Mouse (Mus musculus) hindbrain, embryonic 13.5 days (tissue): Measurements from ENCODE around the gene Irak3. TPM values are rescaled to one million over a fixed set of nuclear protein-coding genes. Genes with fewer than 3 reads are reported as not detected.

Source experiments
- ATAC-seq: fragments of 200-750 bp; cut with Nextera tagmentation; 2 replicates; pipeline ENCODE4 v1.8.0; 2017; ENCODE audit warnings: moderate TSS enrichment; ENCODE audit not compliant: low FRiP score
- H3K27ac ChIP-seq: fragments of 300-500 bp; sonication (generic); 2 replicates; pipeline ENCODE4 v1.5.1; 2015; ENCODE audit warnings: inconsistent platforms, mild to moderate bottlenecking, moderate library complexity
- H3K27me3 ChIP-seq: fragments of 300-500 bp; sonication (generic); 2 replicates; pipeline ENCODE4 v1.6.1; 2015; ENCODE audit warnings: mild to moderate bottlenecking, inconsistent platforms
- H3K36me3 ChIP-seq: fragments of 300-500 bp; sonication (generic); 2 replicates; pipeline ENCODE4 v1.6.1; 2015; ENCODE audit warnings: mild to moderate bottlenecking, inconsistent platforms
- H3K4me1 ChIP-seq: fragments of 300-500 bp; sonication (generic); replicated peaks from 2 replicates; pipeline ENCODE4 v1.6.1; 2015; ENCODE audit warnings: inconsistent platforms
- H3K4me2 ChIP-seq: fragments of 300-500 bp; sonication (generic); 2 replicates; pipeline ENCODE4 v1.6.1; 2015; ENCODE audit warnings: inconsistent platforms, mild to moderate bottlenecking, moderate library complexity
- H3K4me3 ChIP-seq: fragments of 300-500 bp; sonication (generic); 2 replicates; pipeline ENCODE4 v1.5.1; 2015; ENCODE audit warnings: mild to moderate bottlenecking, inconsistent platforms
- H3K9ac ChIP-seq: fragments of 300-500 bp; sonication (generic); 2 replicates; pipeline ENCODE4 v1.6.1; 2015; ENCODE audit warnings: mild to moderate bottlenecking, inconsistent platforms
- H3K9me3 ChIP-seq: fragments of 300-500 bp; sonication (generic); 2 replicates; pipeline ENCODE4 v1.6.1; 2016; ENCODE audit warnings: inconsistent platforms
- WGBS: fragments of 180-500 bp; shearing (Covaris S2); methylation state at CpG from one replicate; pipeline ENCODE4 v1.1.7; 2015; 5-methylcytosine and 5-hydroxymethylcytosine counted together
- polyA plus RNA-seq: library from polyadenylated mRNA; unstranded; fragments of >200 nt; fragmentation: Nextera tagmentation; extraction: Ambion mirVana; gene quantifications from 2 replicates; pipeline ENCODE4 v1.2.1, GENCODE M21; 2015

Gene Irak3
- polyA plus RNA-seq, 1 experiment from 2014 or later, result 0.36 TPM

GRCm38 (mm10) chr10:120112507-120113396, 89.2 kb downstream of the Irak3 start, which contains the start of gene Helb:
Helb (minus strand) TSS chr10:120112987.
- H3K27ac ChIP-seq, result peak within 1 kb of the TSS; percentile 60
- peak within 1 kb of the TSS; percentile 72 for H3K9ac ChIP-seq
- H3K4me1 ChIP-seq, result peaks cover 7% of the 10 kb centered on the region; the same call in 1 of the 2 replicates
- WGBS, result under 1% methylated on average over 55 of the region's 55 CpGs
- peak; percentile 99 for ATAC-seq
- H3K4me3 ChIP-seq, result peak within 1 kb of the TSS; percentile 60
- peak within 1 kb of the TSS; percentile 68 for H3K4me2 ChIP-seq
- H3K9me3 ChIP-seq, result no peaks in the 10 kb centered on the region
- no peaks in the 10 kb centered on the region for H3K36me3 ChIP-seq
- peaks cover 4% of the 10 kb centered on the region; the same call in 1 of the 2 replicates for H3K27me3 ChIP-seq

DNA sequence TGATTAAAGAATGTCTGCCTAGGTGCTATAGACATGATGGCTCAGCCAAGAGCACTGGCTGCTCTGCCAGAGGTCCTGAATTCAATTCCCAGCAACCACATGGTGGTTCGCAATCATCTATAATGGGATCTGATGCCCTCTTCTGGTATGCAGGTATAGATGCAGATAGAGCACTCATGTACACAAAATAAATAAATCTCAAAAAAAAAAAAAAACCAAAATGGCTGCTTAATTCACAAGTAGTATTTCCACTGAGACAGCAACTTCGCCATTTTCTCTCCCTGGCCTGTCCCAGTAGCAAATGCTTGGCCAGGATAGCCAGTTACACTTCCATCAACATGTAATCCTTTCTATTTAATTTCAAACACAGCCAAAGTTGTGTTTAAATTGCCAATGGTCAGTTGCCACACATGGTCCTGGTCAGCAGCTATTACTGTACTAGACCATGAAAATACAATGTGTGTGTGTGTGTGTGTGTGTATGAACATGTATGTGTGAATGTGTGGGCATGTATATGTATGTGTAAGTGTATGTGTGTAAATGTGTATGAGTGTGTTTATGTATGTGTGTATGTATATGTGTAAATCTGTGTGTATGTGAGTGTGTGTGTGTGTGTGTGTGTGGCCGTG, 90.1 kb downstream of the Irak3 start:
- whole genome bisulfite sequencing, result 80% methylated on average over 3 of the region's 3 CpGs
- Histone ChIP-seq H3K9me3 (no peaks in the 10 kb centered on the region), H3K27ac (no peak overlapping the region), H3K4me1 (peaks cover 7% of the 10 kb centered on the region; the same call in 1 of the 2 replicates), H3K36me3 (no peaks in the 10 kb centered on the region), H3K4me3 (peak overlapping the region; percentile 60), H3K27me3 (peaks cover 4% of the 10 kb centered on the region; the same call in 1 of the 2 replicates), H3K9ac (peak overlapping the region; percentile 72), H3K4me2 (peak overlapping the region; percentile 68)
- no peak for ATAC-seq

GRCm38 (mm10) chr10:120100806-120101205, 101.1 kb downstream of the Irak3 start:
- no peak overlapping the region for H3K27ac ChIP-seq
- WGBS, result 97% methylated on average over 1 of the region's 1 CpGs
- H3K27me3 ChIP-seq, result no peaks in the 10 kb centered on the region
- H3K9me3 ChIP-seq, result no peaks in the 10 kb centered on the region
- H3K9ac ChIP-seq, result no peak overlapping the region
- H3K36me3 ChIP-seq, result peaks cover 18% of the 10 kb centered on the region
- H3K4me3 ChIP-seq, result no peak overlapping the region
- ATAC-seq, result no peak
- no peak overlapping the region for H3K4me2 ChIP-seq
- no peaks in the 10 kb centered on the region for H3K4me1 ChIP-seq

DNA sequence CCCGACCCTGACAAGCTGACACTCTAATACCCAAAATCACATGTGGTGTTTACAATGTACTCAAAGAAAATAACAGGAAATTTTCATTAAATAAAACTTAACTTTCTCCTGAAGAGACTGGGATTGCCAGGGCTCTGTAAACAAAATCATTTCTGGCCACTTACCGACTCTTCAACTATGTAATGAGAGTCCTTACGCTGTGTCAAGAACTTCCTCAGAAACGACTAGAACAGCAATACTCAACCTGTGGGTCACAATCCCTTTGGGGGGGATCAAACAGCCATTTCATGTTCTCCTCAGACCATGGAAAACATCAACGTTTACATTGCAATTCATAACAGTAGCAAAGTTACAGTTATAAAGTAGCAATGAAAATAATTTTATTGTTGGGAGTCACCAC, 104.4 kb downstream of the Irak3 start:
- Histone ChIP-seq H3K4me2 (no peak overlapping the region), H3K27ac (no peak overlapping the region), H3K9ac (no peak overlapping the region), H3K4me1 (no peaks in the 10 kb centered on the region), H3K27me3 (no peaks in the 10 kb centered on the region), H3K9me3 (no peaks in the 10 kb centered on the region), H3K4me3 (no peak overlapping the region), H3K36me3 (peaks cover 24% of the 10 kb centered on the region)
- 89% methylated on average over 5 of the region's 5 CpGs for WGBS
- no peak for ATAC-seq

GRCm38 (mm10) chr10:120095716-120096115, 106.2 kb downstream of the Irak3 start:
- Histone ChIP-seq H3K36me3 (peaks cover 33% of the 10 kb centered on the region), H3K27me3 (no peaks in the 10 kb centered on the region), H3K4me3 (no peak overlapping the region), H3K9me3 (no peaks in the 10 kb centered on the region), H3K9ac (no peak overlapping the region), H3K4me1 (no peaks in the 10 kb centered on the region), H3K27ac (no peak overlapping the region), H3K4me2 (no peak overlapping the region)
- no peak for ATAC-seq
- 96% methylated on average over 5 of the region's 5 CpGs for WGBS

GRCm38 (mm10) chr10:120095136-120095535, 106.8 kb downstream of the Irak3 start:
- Histone ChIP-seq H3K9ac (no peak overlapping the region), H3K9me3 (no peaks in the 10 kb centered on the region), H3K4me3 (no peak overlapping the region), H3K36me3 (peaks cover 33% of the 10 kb centered on the region), H3K4me1 (no peaks in the 10 kb centered on the region), H3K27me3 (no peaks in the 10 kb centered on the region), H3K4me2 (no peak overlapping the region), H3K27ac (no peak overlapping the region)
- ATAC-seq, result no peak
- 94% methylated on average over 9 of the region's 9 CpGs for WGBS

- H3K9ac ChIP-seq, result no peak overlapping the region
- no peaks in the 10 kb centered on the region for H3K4me1 ChIP-seq
- peaks cover 50% of the 10 kb centered on the region for H3K36me3 ChIP-seq
- no peaks in the 10 kb centered on the region for H3K27me3 ChIP-seq
- H3K27ac ChIP-seq, result no peak overlapping the region
- H3K4me3 ChIP-seq, result no peak overlapping the region
- no peak for ATAC-seq
- H3K4me2 ChIP-seq, result no peak overlapping the region
- H3K9me3 ChIP-seq, result no peaks in the 10 kb centered on the region
- 86% methylated on average over 12 of the region's 12 CpGs for WGBS
Observed at GRCm38 (mm10) chr10:120092548-120092947, 109.4 kb downstream of the Irak3 start.

Other genes with a start within 250 kb of the Irak3 start
- gene Helb, start 89.1 kb downstream of the Irak3 start, polyA plus RNA-seq, result 2.9 and 3.8 TPM in 2 replicates
- gene Tmbim4, start 540 bp downstream of the Irak3 start, polyA plus RNA-seq, result 106 and 107 TPM in 2 replicates
- 44.0 and 46.8 TPM in 2 replicates for gene Llph, start 24.9 kb upstream of the Irak3 start, polyA plus RNA-seq